Mouse (Mus musculus) kidney, postnatal 0 days (tissue): Measurements from ENCODE around the gene Tmem256. TPM values are rescaled to one million over a fixed set of nuclear protein-coding genes. Genes with fewer than 3 reads are reported as not detected.

Experiments
- ATAC-seq: fragments of 200-750 bp; cut with Nextera tagmentation; replicated peaks from 2 replicates; pipeline ENCODE4 v1.8.0; 2017; ENCODE audit warnings: low read depth, moderate number of reproducible peaks, moderate TSS enrichment, moderate library complexity; ENCODE audit not compliant: low FRiP score
- DNase-seq: peaks from one replicate; pipeline ENCODE4 v3.0.0-alpha.2; 2016; ENCODE audit warnings: low spot score
- H3K27ac ChIP-seq: fragments of 300-500 bp; sonication (generic); 2 replicates; pipeline ENCODE4 v1.5.1; 2014; ENCODE audit warnings: mild to moderate bottlenecking
- H3K27me3 ChIP-seq: fragments of 300-500 bp; sonication (generic); 2 replicates; pipeline ENCODE4 v1.6.1; 2014; ENCODE audit warnings: low read length, mixed read lengths; ENCODE audit not compliant: insufficient read depth
- H3K36me3 ChIP-seq: fragments of 300-500 bp; sonication (generic); 2 replicates; pipeline ENCODE4 v1.6.1; 2014; ENCODE audit warnings: low read length, mixed read lengths; ENCODE audit not compliant: insufficient read depth
- H3K4me1 ChIP-seq: fragments of 300-500 bp; sonication (generic); replicated peaks from 2 replicates; pipeline ENCODE4 v1.6.1; 2014; ENCODE audit warnings: antibody characterized with exemption, low read length, mixed read lengths; ENCODE audit not compliant: insufficient read depth
- H3K4me2 ChIP-seq: fragments of 300-500 bp; sonication (generic); 2 replicates; pipeline ENCODE4 v1.6.1; 2014; ENCODE audit warnings: mild to moderate bottlenecking, low read length, moderate library complexity, mixed read lengths
- H3K4me3 ChIP-seq: fragments of 300-500 bp; sonication (generic); replicated peaks from 2 replicates; pipeline ENCODE4 v1.5.1; 2014; ENCODE audit warnings: low read depth, low read length
- H3K9ac ChIP-seq: fragments of 300-500 bp; sonication (generic); 2 replicates; pipeline ENCODE4 v1.6.1; 2014; ENCODE audit warnings: low read depth, low read length
- H3K9me3 ChIP-seq: fragments of 300-500 bp; sonication (generic); replicated peaks from 2 replicates; pipeline ENCODE4 v1.6.1; 2016; ENCODE audit warnings: low read length, inconsistent platforms, mixed read lengths
- CTCF ChIP-seq: IDR thresholded peaks from 2 replicates; pipeline ENCODE4 v1.5.1; 2016; ENCODE audit warnings: antibody characterized with exemption, low read depth, mild to moderate bottlenecking, moderate library complexity
- WGBS: fragments of 180-500 bp; shearing (Covaris S2); extraction: QIAGEN DNeasy Blood & Tissue Kit; methylation state at CpG from one replicate; pipeline ENCODE4 v1.1.7; 2014; 5-methylcytosine and 5-hydroxymethylcytosine counted together
- polyA plus RNA-seq: library from polyadenylated mRNA; unstranded; fragments of >200 nt; fragmentation: Nextera tagmentation; extraction: Ambion mirVana; gene quantifications from 2 replicates; pipeline ENCODE4 v1.2.1, GENCODE M21; 2015

The Tmem256 gene
- polyA plus RNA-seq, 1 experiment from 2014 or later: 528 TPM

- no peaks in the 10 kb centered on the region for H3K4me1 ChIP-seq
- H3K4me2 ChIP-seq: no peak overlapping the region
- H3K9ac ChIP-seq: no peak overlapping the region
- no peaks in the 10 kb centered on the region for H3K9me3 ChIP-seq
- ATAC-seq (no peak), DNase-seq (no peak)
- TF ChIP-seq CTCF: no peak
- peaks cover 5% of the 10 kb centered on the region; the same call in 1 of the 2 replicates for H3K27me3 ChIP-seq
- H3K36me3 ChIP-seq: no peaks in the 10 kb centered on the region
- H3K4me3 ChIP-seq: no peak overlapping the region
- no peak overlapping the region for H3K27ac ChIP-seq
Observed at GRCm38 (mm10) chr11:69810280-69810679, 28.0 kb upstream of the Tmem256 start.

GRCm38 (mm10) chr11:69815155-69815554 is 23.2 kb upstream of the Tmem256 start, which contains the start of gene Gm39566:
Gm39566 (minus strand) TSS chr11:69815298.
- 43% methylated on average over 10 of the region's 10 CpGs for WGBS
- DNase-seq: no peak
- H3K4me1 ChIP-seq: no peaks in the 10 kb centered on the region
- no peaks in the 10 kb centered on the region for H3K36me3 ChIP-seq
- no peak within 1 kb of the TSS for H3K4me3 ChIP-seq
- H3K27ac ChIP-seq: no peak within 1 kb of the TSS
- no peaks in the 10 kb centered on the region for H3K27me3 ChIP-seq
- H3K9me3 ChIP-seq: no peaks in the 10 kb centered on the region
- H3K9ac ChIP-seq: no peak within 1 kb of the TSS
- H3K4me2 ChIP-seq: no peak within 1 kb of the TSS
- ATAC-seq: no peak
- TF ChIP-seq CTCF: peak; percentile 11; the same call in 1 of the 2 replicates

- WGBS: 89% methylated on average over 12 of the region's 12 CpGs
- no peak overlapping the region for H3K4me3 ChIP-seq
- no peaks in the 10 kb centered on the region for H3K4me1 ChIP-seq
- no peak for TF ChIP-seq CTCF
- H3K9ac ChIP-seq: no peak overlapping the region
- ATAC-seq: no peak
- no peak overlapping the region for H3K4me2 ChIP-seq
- no peaks in the 10 kb centered on the region for H3K36me3 ChIP-seq
- no peaks in the 10 kb centered on the region for H3K27me3 ChIP-seq
- H3K9me3 ChIP-seq: no peaks in the 10 kb centered on the region
- H3K27ac ChIP-seq: no peak overlapping the region
- no peak for DNase-seq
Observed at GRCm38 (mm10) chr11:69816520-69816919, 21.8 kb upstream of the Tmem256 start.

DNA sequence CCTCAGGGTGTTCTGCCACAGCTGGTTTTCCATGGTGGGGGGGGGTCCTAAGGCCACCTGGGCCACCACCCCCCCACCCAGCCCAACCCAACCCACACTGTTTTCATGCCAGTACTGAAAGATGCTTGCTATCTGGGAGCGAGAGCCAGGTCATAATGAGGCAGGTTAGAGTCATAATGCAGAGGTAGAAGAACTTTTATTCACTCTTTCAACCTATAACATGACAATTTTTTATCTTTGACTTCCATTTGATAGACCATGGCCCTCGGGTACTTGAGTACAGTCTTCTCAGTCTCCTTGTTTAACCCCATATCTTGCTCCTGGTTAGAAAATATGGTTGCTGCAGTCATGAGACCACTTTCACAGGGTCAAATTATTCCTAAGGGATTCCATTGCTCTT is 19.9 kb upstream of the Tmem256 start, which contains the start of gene Spem2:
Gene Spem2 (minus strand): TSS at position 101 of the 400 bp plus-strand sequence.
- Histone ChIP-seq H3K4me2 (no peak within 1 kb of the TSS), H3K4me1 (no peaks in the 10 kb centered on the region), H3K4me3 (no peak within 1 kb of the TSS), H3K9me3 (no peaks in the 10 kb centered on the region), H3K27me3 (no peaks in the 10 kb centered on the region), H3K27ac (no peak within 1 kb of the TSS), H3K36me3 (no peaks in the 10 kb centered on the region), H3K9ac (no peak within 1 kb of the TSS)
- 82% methylated on average over 2 of the region's 2 CpGs for WGBS
- DNase-seq (no peak), ATAC-seq (no peak)
- no peak for TF ChIP-seq CTCF

DNA sequence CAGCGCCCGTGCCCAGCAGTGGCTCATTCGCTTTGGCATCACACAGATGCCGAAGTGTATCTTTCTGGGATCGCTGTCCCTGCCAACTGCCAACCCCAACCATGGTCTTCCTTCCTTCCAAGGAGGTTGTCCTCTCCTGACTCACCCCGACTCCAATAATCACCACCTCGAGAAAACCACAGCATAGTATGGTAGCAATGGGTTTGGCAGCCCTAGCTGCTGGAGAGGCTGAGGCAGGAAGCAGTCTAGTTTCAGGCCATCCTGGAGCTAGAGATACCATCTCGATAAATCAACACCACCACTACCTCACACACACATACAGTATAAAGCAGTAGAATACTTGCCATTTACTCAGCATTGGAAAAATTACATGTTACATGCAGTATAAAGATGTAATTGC is 19.4 kb upstream of the Tmem256 start:
- no peak for DNase-seq
- WGBS: 93% methylated on average over 8 of the region's 8 CpGs
- H3K4me2 ChIP-seq: no peak overlapping the region
- no peak overlapping the region for H3K27ac ChIP-seq
- no peaks in the 10 kb centered on the region for H3K4me1 ChIP-seq
- TF ChIP-seq CTCF: no peak
- ATAC-seq: no peak
- no peak overlapping the region for H3K9ac ChIP-seq
- H3K27me3 ChIP-seq: no peaks in the 10 kb centered on the region
- H3K9me3 ChIP-seq: no peaks in the 10 kb centered on the region
- H3K4me3 ChIP-seq: no peak overlapping the region
- 0 out of 2 replicates have a peak, but pooled peaks cover under 1% of the 10 kb centered on the region for H3K36me3 ChIP-seq

DNA sequence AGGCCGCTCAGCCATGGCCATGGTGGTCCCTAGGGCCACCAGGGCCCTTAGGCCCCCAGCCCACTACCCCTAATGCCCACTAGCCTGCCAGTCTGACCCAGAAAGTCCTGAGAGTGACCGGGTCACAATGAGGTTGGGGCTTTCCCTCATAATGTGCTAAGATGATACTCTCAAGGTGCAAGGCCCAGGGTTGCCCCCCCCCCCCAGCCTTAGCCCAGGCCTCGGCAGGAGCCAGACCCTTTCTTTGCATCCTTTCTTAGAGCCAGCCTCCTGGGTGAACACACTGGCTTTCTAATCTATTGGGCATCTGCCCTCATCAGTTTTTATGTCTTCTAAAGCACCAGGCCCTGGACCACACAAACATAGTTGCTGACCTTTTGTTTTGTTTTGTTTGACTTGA is 16.2 kb upstream of the Tmem256 start, which contains the start of gene Spem1:
Gene Spem1 (minus strand): TSS at position 101 of the 400 bp plus-strand sequence.
- ATAC-seq (no peak), DNase-seq (no peak)
- H3K4me2 ChIP-seq: no peak within 1 kb of the TSS
- no peak within 1 kb of the TSS for H3K9ac ChIP-seq
- H3K4me1 ChIP-seq: no peaks in the 10 kb centered on the region
- peaks cover 18% of the 10 kb centered on the region for H3K36me3 ChIP-seq
- H3K27ac ChIP-seq: no peak within 1 kb of the TSS
- H3K27me3 ChIP-seq: no peaks in the 10 kb centered on the region
- TF ChIP-seq CTCF: no peak
- H3K4me3 ChIP-seq: no peak within 1 kb of the TSS
- WGBS: 87% methylated on average over 3 of the region's 3 CpGs
- no peaks in the 10 kb centered on the region for H3K9me3 ChIP-seq

DNA sequence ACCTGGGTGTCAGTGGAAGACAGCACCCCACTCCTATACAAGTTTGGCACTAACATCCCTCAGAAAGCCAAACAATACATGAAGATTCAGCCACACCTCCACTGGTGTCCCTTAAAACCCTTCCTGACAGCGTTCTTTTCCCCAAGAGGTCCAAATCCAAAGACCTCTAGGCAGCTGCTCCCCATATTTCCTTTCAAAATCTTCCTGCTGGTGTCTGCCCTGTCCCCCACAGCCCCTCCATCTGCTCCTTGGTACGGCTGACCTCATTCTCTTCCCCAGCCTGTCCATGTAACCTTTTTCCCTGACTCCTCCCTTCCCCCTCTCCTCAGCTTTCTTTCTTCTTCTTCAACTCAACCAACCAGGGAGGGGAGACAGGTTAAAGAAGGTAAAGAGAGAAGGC is 14.9 kb upstream of the Tmem256 start:
- Histone ChIP-seq H3K9me3 (no peaks in the 10 kb centered on the region), H3K4me2 (no peak overlapping the region), H3K27me3 (no peaks in the 10 kb centered on the region), H3K4me1 (no peaks in the 10 kb centered on the region), H3K4me3 (no peak overlapping the region), H3K36me3 (peaks cover 27% of the 10 kb centered on the region), H3K9ac (no peak overlapping the region), H3K27ac (no peak overlapping the region)
- WGBS: 55% methylated on average over 2 of the region's 2 CpGs
- DNase-seq (no peak), ATAC-seq (no peak)
- TF ChIP-seq CTCF: no peak
